Mouse (Mus musculus) limb, embryonic 14.5 days (tissue): ENCODE measurements around the gene Cldn9. TPM values are rescaled to one million over a fixed set of nuclear protein-coding genes. Genes with fewer than 3 reads are reported as not detected.

Source experiments
- ATAC-seq: fragments of 200-750 bp; cut with Nextera tagmentation; 2 replicates; pipeline ENCODE4 v1.8.0; 2017; ENCODE audit warnings: low read depth, moderate number of reproducible peaks, moderate TSS enrichment; ENCODE audit not compliant: low FRiP score
- DNase-seq: peaks from one replicate; pipeline ENCODE4 v3.0.0-alpha.2; 2015; ENCODE audit warnings: low spot score
- H3K27ac ChIP-seq: fragments of 300-500 bp; sonication (generic); replicated peaks from 2 replicates; pipeline ENCODE4 v1.5.1; 2014; ENCODE audit warnings: low read depth, mild to moderate bottlenecking, low read length, moderate library complexity, mixed read lengths
- H3K27me3 ChIP-seq: fragments of 300-500 bp; sonication (generic); 2 replicates; pipeline ENCODE4 v1.6.1; 2014; ENCODE audit warnings: low read length, mixed read lengths; ENCODE audit not compliant: control insufficient read depth, insufficient read depth
- H3K36me3 ChIP-seq: fragments of 300-500 bp; sonication (generic); 2 replicates; pipeline ENCODE4 v1.6.1; 2014; ENCODE audit warnings: mild to moderate bottlenecking, low read length, moderate library complexity, mixed read lengths; ENCODE audit not compliant: control insufficient read depth, insufficient read depth
- H3K4me1 ChIP-seq: fragments of 300-500 bp; sonication (generic); 2 replicates; pipeline ENCODE4 v1.6.1; 2014; ENCODE audit warnings: antibody characterized with exemption, low read length, mixed read lengths; ENCODE audit not compliant: control insufficient read depth, insufficient read depth
- H3K4me2 ChIP-seq: fragments of 300-500 bp; sonication (generic); replicated peaks from 2 replicates; pipeline ENCODE4 v1.6.1; 2014; ENCODE audit warnings: low read depth, mild to moderate bottlenecking, low read length, moderate library complexity; ENCODE audit not compliant: severe bottlenecking
- H3K4me3 ChIP-seq: fragments of 300-500 bp; sonication (generic); replicated peaks from 2 replicates; pipeline ENCODE4 v1.5.1; 2014; ENCODE audit warnings: low read length
- H3K9ac ChIP-seq: fragments of 300-500 bp; sonication (generic); 2 replicates; pipeline ENCODE4 v1.6.1; 2014; ENCODE audit warnings: mild to moderate bottlenecking, low read depth, low read length, moderate library complexity; ENCODE audit not compliant: severe bottlenecking
- H3K9me3 ChIP-seq: fragments of 300-500 bp; sonication (generic); 2 replicates; pipeline ENCODE4 v1.6.1; 2016; ENCODE audit warnings: low read length; ENCODE audit not compliant: control insufficient read depth
- POLR2A ChIP-seq: fragments of 200-500 bp; IDR thresholded peaks from 2 replicates; pipeline ENCODE4 v1.8.0; 2012; ENCODE audit warnings: inconsistent platforms, mild to moderate bottlenecking, moderate library complexity, borderline replicate concordance; ENCODE audit not compliant: insufficient read depth, insufficient read length; ENCODE audit errors: extremely low read depth
- WGBS: fragments of 180-500 bp; shearing (Covaris S2); extraction: QIAGEN DNeasy Blood & Tissue Kit; methylation state at CpG from one replicate; pipeline ENCODE4 v1.1.7; 2014; 5-methylcytosine and 5-hydroxymethylcytosine counted together
- polyA plus RNA-seq, 2 experiments: library from polyadenylated mRNA; depleted of rRNA in 1 of 2; stranded (reverse) in 1 of 2; unstranded in 1 of 2; fragments of >200 nt; fragmentation: Nextera tagmentation in 1 of 2; extraction: Ambion mirVana in 1 of 2; gene quantifications; 2 replicates each; pipeline versions ENCODE4 v1.2.1 to v1.2.3; 2012 to 2014

The Cldn9 gene
- polyA plus RNA-seq, 2 experiments: 4.0 to 5.9 TPM

DNA sequence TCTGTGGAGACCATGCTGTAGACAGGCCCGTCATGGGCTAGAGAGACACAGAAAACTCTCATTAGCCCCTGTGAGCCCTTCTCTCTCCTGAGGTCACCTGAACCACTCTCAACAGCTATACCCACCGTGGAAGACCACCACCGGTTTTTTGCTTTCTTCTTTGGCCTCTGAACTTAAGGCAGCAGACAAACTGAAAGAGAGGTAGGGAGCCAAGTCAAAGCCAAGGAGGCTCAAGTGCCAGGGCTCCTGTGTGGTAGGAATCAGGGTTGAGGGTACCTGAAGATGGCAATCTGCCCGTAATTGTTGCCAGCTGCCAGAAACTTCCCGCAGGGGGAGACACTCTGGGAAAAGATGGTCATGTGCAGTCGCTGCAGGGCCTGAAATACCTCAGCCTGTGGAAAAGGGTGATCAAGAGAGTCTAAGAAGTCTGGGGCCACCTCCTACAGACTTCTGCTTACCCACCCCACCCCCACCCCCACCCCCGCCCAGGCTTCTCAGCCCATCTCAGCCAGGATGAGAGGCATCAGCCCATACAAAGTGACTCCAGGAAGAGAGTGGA is 13.2 kb downstream of the Cldn9 start:
- no peak for TF ChIP-seq POLR2A
- peaks cover 28% of the 10 kb centered on the region for H3K36me3 ChIP-seq
- H3K4me1 ChIP-seq: peaks cover 16% of the 10 kb centered on the region
- no peak overlapping the region for H3K27ac ChIP-seq
- H3K9ac ChIP-seq: no peak overlapping the region
- DNase-seq (no peak), ATAC-seq (no peak)
- H3K27me3 ChIP-seq: no peaks in the 10 kb centered on the region
- H3K9me3 ChIP-seq: no peaks in the 10 kb centered on the region
- no peak overlapping the region for H3K4me2 ChIP-seq
- no peak overlapping the region for H3K4me3 ChIP-seq
- WGBS: 85% methylated on average over 7 of the region's 7 CpGs

- ATAC-seq (peak; percentile 18; the same call in 1 of the 2 replicates), DNase-seq (no peak)
- Histone ChIP-seq H3K9ac (no peak overlapping the region), H3K4me2 (no peak overlapping the region), H3K9me3 (no peaks in the 10 kb centered on the region), H3K4me1 (no peaks in the 10 kb centered on the region), H3K27me3 (peaks cover 24% of the 10 kb centered on the region), H3K4me3 (no peak overlapping the region), H3K36me3 (peaks cover 28% of the 10 kb centered on the region), H3K27ac (no peak overlapping the region)
- no peak for TF ChIP-seq POLR2A
- WGBS: 81% methylated on average over 14 of the region's 14 CpGs
Observed at GRCm38 (mm10) chr17:23665511-23665910, 18.3 kb downstream of the Cldn9 start.

GRCm38 (mm10) chr17:23664556-23665021 is 19.2 kb downstream of the Cldn9 start:
- H3K27ac ChIP-seq: no peak overlapping the region
- H3K4me2 ChIP-seq: no peak overlapping the region
- peaks cover 19% of the 10 kb centered on the region for H3K36me3 ChIP-seq
- H3K4me3 ChIP-seq: no peak overlapping the region
- DNase-seq: peak; percentile 49
- no peaks in the 10 kb centered on the region for H3K9me3 ChIP-seq
- no peak for ATAC-seq
- TF ChIP-seq POLR2A: 0 out of 2 replicates have a peak, but pooled peaks have one; percentile 23
- H3K4me1 ChIP-seq: no peaks in the 10 kb centered on the region
- 5% methylated on average over 5 of the region's 5 CpGs for WGBS
- H3K27me3 ChIP-seq: peaks cover 33% of the 10 kb centered on the region
- no peak overlapping the region for H3K9ac ChIP-seq

DNA sequence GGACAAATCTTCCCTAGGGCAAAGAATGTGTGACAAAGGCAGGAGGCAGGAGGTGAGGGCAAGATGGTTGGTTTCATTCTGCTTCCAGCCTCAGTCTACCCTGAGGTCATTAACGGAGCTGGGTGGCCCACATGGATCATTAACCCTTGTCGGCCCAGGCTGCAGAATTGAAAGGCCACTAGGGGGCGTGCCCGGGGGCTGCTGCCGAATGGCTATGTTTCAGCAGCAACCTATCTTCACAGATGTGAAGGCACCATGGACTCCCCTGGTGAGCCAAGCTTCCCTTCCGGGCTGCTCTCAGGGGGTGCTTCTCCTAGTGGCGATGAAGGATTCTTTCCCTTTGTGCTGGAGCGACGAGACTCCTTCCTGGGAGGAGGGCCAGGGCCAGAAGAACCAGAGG is 22.3 kb downstream of the Cldn9 start:
- ATAC-seq (no peak), DNase-seq (no peak)
- Histone ChIP-seq H3K27ac (no peak overlapping the region), H3K4me1 (no peaks in the 10 kb centered on the region), H3K4me3 (no peak overlapping the region), H3K36me3 (no peaks in the 10 kb centered on the region), H3K9ac (no peak overlapping the region), H3K4me2 (no peak overlapping the region), H3K27me3 (peaks cover 35% of the 10 kb centered on the region), H3K9me3 (no peaks in the 10 kb centered on the region)
- TF ChIP-seq POLR2A: no peak
- WGBS: 2% methylated on average over 9 of the region's 9 CpGs

DNA sequence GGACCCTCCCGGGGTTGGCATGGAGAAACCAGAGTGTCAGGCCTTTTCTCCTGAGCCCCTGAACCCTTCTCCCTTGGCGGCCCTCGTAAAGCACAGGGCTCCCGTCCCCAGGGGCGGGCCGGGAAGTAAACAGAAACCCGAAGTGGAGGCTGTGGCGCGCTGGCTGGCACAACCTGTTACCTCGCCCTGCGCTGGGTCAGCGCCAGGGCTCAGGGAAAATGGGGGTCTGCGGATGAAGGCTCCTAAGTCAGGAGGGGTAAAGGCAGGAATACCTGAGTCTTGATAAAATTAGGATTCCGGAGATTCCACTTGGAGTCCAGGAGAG is 23.0 kb downstream of the Cldn9 start:
- Histone ChIP-seq H3K27ac (no peak overlapping the region), H3K9me3 (no peaks in the 10 kb centered on the region), H3K4me3 (0 out of 2 replicates have a peak overlapping the region, but pooled peaks have one; percentile 3), H3K4me1 (no peaks in the 10 kb centered on the region), H3K4me2 (no peak overlapping the region; the same call in 1 of the 2 replicates), H3K9ac (no peak overlapping the region), H3K36me3 (no peaks in the 10 kb centered on the region), H3K27me3 (peaks cover 35% of the 10 kb centered on the region)
- under 1% methylated on average over 14 of the region's 14 CpGs for WGBS
- ATAC-seq: no peak
- TF ChIP-seq POLR2A: no peak
- no peak for DNase-seq
